Mouse (Mus musculus) testis, adult 2 months (tissue): ENCODE data around the gene Gabbr1.

ENCODE experiments used
- CTCF ChIP-seq: fragments of 200-500 bp; IDR thresholded peaks from 2 replicates; pipeline ENCODE4 v1.5.1; 2012; ENCODE audit warnings: low read depth, mild to moderate bottlenecking, inconsistent platforms, low read length, moderate library complexity; ENCODE audit not compliant: control insufficient read depth, insufficient read depth, insufficient replicate concordance
- POLR2A ChIP-seq: fragments of 200-500 bp; IDR thresholded peaks from 2 replicates; pipeline ENCODE4 v1.6.1; 2012; ENCODE audit warnings: low read depth, mild to moderate bottlenecking, inconsistent platforms, low read length, moderate library complexity; ENCODE audit not compliant: control insufficient read depth

GRCm38 (mm10) chr17:37008161-37008560, 37.6 kb upstream of the Gabbr1 start:
- TF ChIP-seq POLR2A (no peak), CTCF (no peak)
